Mouse (Mus musculus) CH12.LX (cell line): Measurements from ENCODE around the gene Cnot6. TPM values are rescaled to one million over a fixed set of nuclear protein-coding genes. Genes with fewer than 3 reads are reported as not detected.

Experiments
- DNase-seq: peaks from one replicate; pipeline ENCODE4 v3.0.0-alpha.2; 2013; ENCODE audit errors: extremely low read depth
- H3K27ac ChIP-seq: 2 replicates; pipeline ENCODE4 v1.5.1; 2012; ENCODE audit warnings: low read depth, mild to moderate bottlenecking, control low read depth, moderate library complexity; ENCODE audit not compliant: insufficient read depth
- H3K27me3 ChIP-seq: replicated peaks from 2 replicates; pipeline ENCODE3; 2012; ENCODE audit warnings: inconsistent platforms
- H3K36me3 ChIP-seq, 2 experiments: replicated peaks in 1 of 2; 2 replicates each; pipeline versions ENCODE3 to v1.6.1; 2012; ENCODE audit warnings: inconsistent platforms in 1 of 2, low read length in 1 of 2, mild to moderate bottlenecking in 1 of 2, mixed read lengths in 1 of 2, moderate library complexity in 1 of 2; ENCODE audit not compliant: control insufficient read depth in 1 of 2, insufficient read depth in 1 of 2
- H3K4me1 ChIP-seq, 2 experiments: 2 replicates each; pipeline ENCODE4 v1.6.1; 2012; ENCODE audit warnings: inconsistent platforms in 1 of 2, moderate library complexity in 1 of 2; ENCODE audit not compliant: insufficient read depth in 2 of 2, control insufficient read depth in 1 of 2
- H3K4me2 ChIP-seq: 2 replicates; pipeline ENCODE4 v1.6.1; 2012; ENCODE audit warnings: low read depth, mild to moderate bottlenecking, control low read depth; ENCODE audit not compliant: poor library complexity, insufficient read depth, severe bottlenecking
- H3K4me3 ChIP-seq, 3 experiments: fragments of 150-350 bp in 1 of 3; sonication (generic) in 1 of 3; replicated peaks in 1 of 3; 2 replicates each; pipeline versions ENCODE3 to v1.5.1; 2011 to 2012; ENCODE audit warnings: low read depth in 2 of 3, low read length in 2 of 3, mild to moderate bottlenecking in 2 of 3, moderate library complexity in 2 of 3, control low read depth in 1 of 3, improper control_type of control experiment in 1 of 3, inconsistent platforms in 1 of 3, mixed read lengths in 1 of 3; ENCODE audit not compliant: poor library complexity in 1 of 3
- H3K79me2 ChIP-seq: replicated peaks from 2 replicates; pipeline ENCODE4 v1.6.1; 2012; ENCODE audit warnings: mild to moderate bottlenecking, moderate library complexity; ENCODE audit not compliant: control insufficient read depth, poor library complexity, insufficient read depth, severe bottlenecking; ENCODE audit errors: extremely low read depth
- H3K9ac ChIP-seq: 2 replicates; pipeline ENCODE4 v1.6.1; 2012; ENCODE audit warnings: low read depth, mild to moderate bottlenecking, control low read depth, moderate library complexity; ENCODE audit not compliant: insufficient read depth
- H3K9me3 ChIP-seq: replicated peaks from 2 replicates; pipeline ENCODE3; 2012; ENCODE audit warnings: low read length, inconsistent platforms, mixed read lengths
- BHLHE40 ChIP-seq: IDR thresholded peaks from 2 replicates; pipeline ENCODE4 v1.6.1; 2011; ENCODE audit warnings: mild to moderate bottlenecking, low read depth, low read length, improper control_type of control experiment
- CHD2 ChIP-seq: IDR thresholded peaks from 2 replicates; pipeline ENCODE4 v1.6.1; 2011; ENCODE audit warnings: low read length, improper control_type of control experiment
- EP300 ChIP-seq: IDR thresholded peaks from 2 replicates; pipeline ENCODE4 v1.6.1; 2011; ENCODE audit warnings: low read length, improper control_type of control experiment
- ETS1 ChIP-seq: conservative IDR thresholded peaks from 2 replicates; pipeline ENCODE4 v1.6.1; 2012; ENCODE audit warnings: low read depth, mild to moderate bottlenecking, inconsistent platforms, low read length, improper control_type of control experiment, moderate library complexity
- HCFC1 ChIP-seq: IDR thresholded peaks from 2 replicates; pipeline ENCODE4 v1.6.1; 2012; ENCODE audit warnings: low read depth, mild to moderate bottlenecking, inconsistent platforms, low read length, improper control_type of control experiment
- IRF4 ChIP-seq: IDR thresholded peaks from 2 replicates; pipeline ENCODE4 v1.6.1; 2014; ENCODE audit warnings: low read depth, mild to moderate bottlenecking, inconsistent platforms, low read length, improper control_type of control experiment
- MAFK ChIP-seq: IDR thresholded peaks from 2 replicates; pipeline ENCODE4 v1.6.1; 2011; ENCODE audit warnings: low read length, improper control_type of control experiment; ENCODE audit not compliant: insufficient replicate concordance
- MAZ ChIP-seq: IDR thresholded peaks from 2 replicates; pipeline ENCODE4 v1.6.1; 2012; ENCODE audit warnings: low read depth, mild to moderate bottlenecking, inconsistent platforms, low read length, improper control_type of control experiment, moderate library complexity
- MEF2A ChIP-seq: IDR thresholded peaks from 2 replicates; pipeline ENCODE4 v1.6.1; 2014; ENCODE audit warnings: low read depth, mild to moderate bottlenecking, inconsistent platforms, low read length, improper control_type of control experiment, borderline replicate concordance
- MXI1 ChIP-seq: IDR thresholded peaks from 2 replicates; pipeline ENCODE4 v1.6.1; 2011; ENCODE audit warnings: mild to moderate bottlenecking, low read depth, low read length, improper control_type of control experiment
- NELFE ChIP-seq: IDR thresholded peaks from 2 replicates; pipeline ENCODE4 v1.6.1; 2011; ENCODE audit warnings: low read depth, low read length, improper control_type of control experiment
- POLR2A ChIP-seq: IDR thresholded peaks from 2 replicates; pipeline ENCODE4 v1.6.1; 2011; ENCODE audit warnings: low read depth, mild to moderate bottlenecking, improper control_type of control experiment, low read length
- RAD21 ChIP-seq: IDR thresholded peaks from 2 replicates; pipeline ENCODE4 v1.6.1; 2011; ENCODE audit warnings: low read depth, mild to moderate bottlenecking, low read length, improper control_type of control experiment, moderate library complexity
- RCOR1 ChIP-seq: conservative IDR thresholded peaks from 2 replicates; pipeline ENCODE4 v1.6.1; 2012; ENCODE audit warnings: low read depth, mild to moderate bottlenecking, inconsistent platforms, low read length, improper control_type of control experiment
- SIN3A ChIP-seq: IDR thresholded peaks from 2 replicates; pipeline ENCODE4 v1.6.1; 2012; ENCODE audit warnings: low read length, improper control_type of control experiment, inconsistent platforms
- TBP ChIP-seq: conservative IDR thresholded peaks from 2 replicates; pipeline ENCODE4 v1.6.1; 2011; ENCODE audit warnings: low read depth, low read length, improper control_type of control experiment
- UBTF ChIP-seq: IDR thresholded peaks from 2 replicates; pipeline ENCODE4 v1.6.1; 2012; ENCODE audit warnings: low read depth, mild to moderate bottlenecking, inconsistent platforms, low read length, improper control_type of control experiment, moderate library complexity
- USF1 ChIP-seq: IDR thresholded peaks from 2 replicates; pipeline ENCODE4 v1.6.1; 2014; ENCODE audit warnings: low read depth, mild to moderate bottlenecking, inconsistent platforms, low read length, improper control_type of control experiment
- USF2 ChIP-seq: conservative IDR thresholded peaks from 2 replicates; pipeline ENCODE4 v1.6.1; 2011; ENCODE audit warnings: low read depth, low read length, improper control_type of control experiment
- ZNF384 ChIP-seq: IDR thresholded peaks from 2 replicates; pipeline ENCODE4 v1.6.1; 2012; ENCODE audit warnings: low read depth, low read length, improper control_type of control experiment, inconsistent platforms
- dilution Hi-C: fragments of 300-500 bp; cut with MboI; formaldehyde crosslinking; loops from 2 replicates; pipeline ENCODE4 v1.14.3; 2020; ENCODE audit warnings: low sequenced_read_pairs; ENCODE audit not compliant: extremely low pct_unique_long_range_greater_than_20kb, extremely low pct_ligation_motif_present
- in situ Hi-C: fragments of 300-500 bp; cut with MboI; formaldehyde crosslinking; loops from 3 replicates; pipeline ENCODE4 v1.14.3; 2019; ENCODE audit warnings: low sequenced_read_pairs, low pct_ligation_motif_present, low pct_unique_long_range_greater_than_20kb, mixed read lengths
- polyA plus RNA-seq: library from polyadenylated mRNA; unstranded; fragments of >175 nt; gene quantifications from 2 replicates; pipeline ENCODE4 v1.2.1, GENCODE M21; 2012; ENCODE audit warnings: low read depth; ENCODE audit not compliant: insufficient read length
- total RNA-seq, 2 experiments: library from RNA; depleted of rRNA; stranded (reverse); fragments of 300-350 nt in 1 of 2; fragments of >200 nt in 1 of 2; gene quantifications; 2 replicates each; pipeline ENCODE4 v1.2.3; 2012 to 2014

Cnot6 gene
- total and polyA plus RNA-seq, 3 experiments, result 32.4 to 90.8 (median 85.0) TPM

GRCm38 (mm10) chr11:49734771-49735170 is 22.2 kb upstream of the Cnot6 start:
- no peak for DNase-seq
- Histone ChIP-seq H3K9ac (no peak overlapping the region), H3K4me2 (no peak overlapping the region), H3K36me3 (no peaks in the 10 kb centered on the region), H3K9me3 (no peaks in the 10 kb centered on the region), H3K4me3 (no peak overlapping the region), H3K27me3 (no peaks in the 10 kb centered on the region), H3K79me2 (no peaks in the 10 kb centered on the region), H3K27ac (no peak overlapping the region), H3K4me1 (peaks cover 4 to 10% of the 10 kb centered on the region in 2 experiments; a peak in 3 of 4 replicates)
- dilution Hi-C loops (no loop called here), in situ Hi-C loops (loop anchor here (5.0 kb wide), 2 partner anchors 33 to 133 kb away; no protein-coding TSS in a partner anchor)
- no peak for TF ChIP-seq POLR2A
- no peak for TF ChIP-seq MEF2A
- no peak for TF ChIP-seq MXI1
- no peak for TF ChIP-seq CHD2
- no peak for TF ChIP-seq HCFC1
- no peak for TF ChIP-seq MAZ
- no peak for TF ChIP-seq IRF4
- TF ChIP-seq UBTF, result no peak
- no peak for TF ChIP-seq BHLHE40
- TF ChIP-seq USF2, result no peak
- TF ChIP-seq ZNF384, result no peak
- TF ChIP-seq NELFE, result no peak
- no peak for TF ChIP-seq ETS1

GRCm38 (mm10) chr11:49730275-49730948 is 17.9 kb upstream of the Cnot6 start:
- Histone ChIP-seq H3K9me3 (no peaks in the 10 kb centered on the region), H3K27me3 (no peaks in the 10 kb centered on the region), H3K79me2 (no peaks in the 10 kb centered on the region), H3K36me3 (peaks cover 0 to 2% of the 10 kb centered on the region in 2 experiments), H3K4me3 (no peak overlapping the region), H3K27ac (no peak overlapping the region), H3K9ac (no peak overlapping the region), H3K4me1 (peaks cover 4 to 6% of the 10 kb centered on the region in 2 experiments; a peak in 3 of 4 replicates), H3K4me2 (no peak overlapping the region)
- dilution Hi-C loops (no loop called here), in situ Hi-C loops (loop anchor here (5.0 kb wide), 2 partner anchors 37 to 137 kb away; no protein-coding TSS in a partner anchor)
- TF ChIP-seq USF2 (no peak), SIN3A (no peak), RAD21 (no peak), MAFK (no peak), RCOR1 (no peak), EP300 (no peak), CHD2 (no peak), POLR2A (no peak), UBTF (no peak), MEF2A (no peak), BHLHE40 (no peak), TBP (no peak), MXI1 (no peak), ETS1 (no peak), USF1 (no peak)
- DNase-seq, result no peak
